Mouse (Mus musculus) spleen, embryonic (tissue): ENCODE measurements around the gene Gys1.
"Not testable (repeated sequence)": the region's sequence is repeated elsewhere in the genome, so short reads cannot be mapped to it uniquely, and the experiment has no call there.

Source experiments
- CTCF ChIA-PET: fragments of 350-600 bp; sonication (Branson Sonifier 250); formaldehyde crosslinking; loops from one replicate; lab custom pipeline; 2022; lab: Charles Lee

Gene Gys1

DNA sequence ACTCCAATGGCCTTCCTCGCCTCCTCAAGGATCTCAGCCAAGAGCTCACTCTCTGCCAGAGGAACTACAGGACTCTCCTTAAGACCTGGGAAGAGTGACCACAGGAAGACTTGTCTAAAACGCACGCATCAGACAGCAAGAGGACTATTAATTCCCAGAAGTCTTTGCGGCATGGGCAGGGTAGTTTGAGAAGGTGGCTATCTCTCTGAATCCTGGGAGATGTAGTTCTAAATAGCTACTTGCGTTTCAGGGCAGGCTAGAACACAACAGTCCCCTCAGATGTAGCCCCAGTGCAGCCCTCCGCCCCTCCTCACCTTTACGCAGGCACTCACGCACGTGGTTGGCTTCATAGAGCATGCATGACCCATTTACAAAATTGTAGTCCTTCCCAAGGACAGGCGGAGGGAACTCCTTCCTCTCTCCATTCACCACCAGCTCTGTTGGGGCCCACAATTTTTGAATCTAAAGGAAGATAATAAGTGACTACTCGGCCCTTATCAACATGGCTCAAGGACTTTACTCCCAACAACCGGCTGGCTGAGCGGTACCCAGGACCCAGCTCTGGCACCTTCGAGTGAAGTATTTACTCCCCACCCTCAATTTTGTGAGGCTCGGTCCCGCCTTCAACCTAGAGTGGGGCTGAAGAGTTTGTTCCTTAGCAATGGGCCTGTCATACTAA, 40.8 kb downstream of the Gys1 start:
- CTCF ChIA-PET: interaction anchor here (0.7 kb wide), 1 partner anchor 442 kb away, joined by 3 read pairs; no protein-coding TSS in a partner anchor

DNA sequence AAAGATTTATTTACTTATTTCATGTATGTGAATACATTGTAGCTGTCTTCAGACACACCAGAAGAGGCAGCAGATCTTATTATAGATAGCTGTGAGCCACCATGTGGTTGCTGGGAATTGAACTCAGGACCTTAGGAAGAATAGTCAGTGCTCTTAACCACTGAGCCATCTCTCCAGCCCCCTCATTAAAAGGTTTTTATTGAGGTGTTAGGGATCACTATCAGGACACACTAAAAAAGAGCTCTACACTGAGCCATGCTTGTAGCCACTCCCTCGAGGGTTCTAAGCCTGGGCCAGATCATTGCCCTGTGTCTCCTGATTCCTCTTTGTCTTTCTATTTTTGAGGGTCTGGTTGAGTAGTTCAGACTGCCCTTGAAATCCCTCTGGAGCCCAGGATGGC, 41.8 kb downstream of the Gys1 start:
- CTCF ChIA-PET: interaction anchor here (1.3 kb wide), 1 partner anchor 85 kb away, joined by 4 read pairs; no protein-coding TSS in a partner anchor

DNA sequence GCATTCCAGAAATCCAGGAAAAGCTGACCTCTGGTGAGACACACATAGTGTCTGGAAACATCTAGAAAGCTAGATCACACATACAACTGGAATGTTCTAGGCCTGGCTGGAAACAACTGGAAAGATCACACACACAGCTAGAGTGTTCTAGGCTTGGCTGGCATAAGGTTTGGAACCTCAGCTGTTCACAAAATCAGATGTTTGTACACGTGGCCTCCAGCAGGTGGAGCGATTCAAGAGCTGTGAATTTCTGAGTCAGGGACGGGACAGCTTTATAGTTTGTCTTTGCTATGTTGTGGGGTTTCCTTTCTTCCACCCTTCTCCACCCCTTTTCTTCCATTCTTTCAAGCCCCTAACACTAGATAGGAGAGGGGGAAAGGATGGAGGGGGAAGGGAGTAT, 42.4 kb downstream of the Gys1 start:
- CTCF ChIA-PET: interaction anchor here (0.6 to 1.3 kb wide), 3 partner anchors 25 to 122 kb away, joined by 3 to 9 read pairs (median 4); no protein-coding TSS in a partner anchor

DNA sequence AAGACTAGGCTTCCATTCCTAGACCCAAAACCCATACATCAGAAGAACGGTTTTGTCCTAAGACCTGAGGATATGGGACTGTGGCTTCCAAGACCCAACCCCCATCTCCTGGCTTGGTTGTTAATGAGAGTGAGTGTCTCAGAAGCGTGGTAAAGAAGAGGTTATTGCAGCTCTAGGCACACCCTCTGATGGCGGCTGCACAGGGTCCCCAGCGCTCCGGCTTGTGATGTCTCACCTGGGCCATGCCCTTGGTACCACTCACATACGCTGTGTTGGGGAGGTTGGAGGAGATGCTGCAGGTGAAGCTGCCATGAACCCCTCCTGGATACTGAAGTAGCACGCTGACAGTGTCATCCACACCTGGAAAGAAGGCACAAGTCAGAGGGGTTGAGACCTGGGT, 44.1 kb downstream of the Gys1 start:
- CTCF ChIA-PET: interaction anchor here (0.9 to 1.3 kb wide), 2 partner anchors 30 to 63 kb away, joined by 3 read pairs; no protein-coding TSS in a partner anchor

GRCm38 (mm10) chr7:45480310-45480709, 45.7 kb downstream of the Gys1 start:
- CTCF ChIA-PET: not testable (repeated sequence)

GRCm38 (mm10) chr7:45481374-45481927, 46.8 kb downstream of the Gys1 start, which contains the start of gene Tulp2:
TSS of gene Tulp2 (plus strand) at chr7:45481877.
- CTCF ChIA-PET: interaction anchor here (0.6 kb wide), 1 partner anchor 770 kb away, joined by 3 read pairs; no protein-coding TSS in a partner anchor

- CTCF ChIA-PET: no interaction called here
Observed at GRCm38 (mm10) chr7:45482166-45482565, 47.5 kb downstream of the Gys1 start.

- CTCF ChIA-PET: not testable (repeated sequence)
Observed at GRCm38 (mm10) chr7:45484985-45485384, 50.3 kb downstream of the Gys1 start.

DNA sequence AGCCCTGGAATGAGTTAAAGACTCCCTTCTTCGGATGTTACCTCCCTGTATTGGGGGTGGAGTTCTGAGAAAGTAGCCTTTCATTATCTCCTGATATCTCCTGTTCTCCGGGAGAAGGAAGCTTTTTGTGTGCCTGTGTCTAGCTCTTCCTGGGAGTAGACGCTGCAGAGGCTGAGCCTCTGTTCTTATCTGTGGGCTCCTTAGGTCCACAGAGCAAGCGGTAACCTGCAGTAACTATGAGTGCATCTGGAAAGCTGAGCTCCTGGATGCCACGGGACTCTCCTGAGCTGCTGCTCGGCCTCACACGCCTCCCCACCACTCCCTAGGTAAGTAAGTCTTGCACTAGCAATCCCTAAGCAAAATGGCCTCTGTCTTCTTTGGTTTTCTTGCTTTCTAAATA, 51.5 kb downstream of the Gys1 start:
- CTCF ChIA-PET: no interaction called here

DNA sequence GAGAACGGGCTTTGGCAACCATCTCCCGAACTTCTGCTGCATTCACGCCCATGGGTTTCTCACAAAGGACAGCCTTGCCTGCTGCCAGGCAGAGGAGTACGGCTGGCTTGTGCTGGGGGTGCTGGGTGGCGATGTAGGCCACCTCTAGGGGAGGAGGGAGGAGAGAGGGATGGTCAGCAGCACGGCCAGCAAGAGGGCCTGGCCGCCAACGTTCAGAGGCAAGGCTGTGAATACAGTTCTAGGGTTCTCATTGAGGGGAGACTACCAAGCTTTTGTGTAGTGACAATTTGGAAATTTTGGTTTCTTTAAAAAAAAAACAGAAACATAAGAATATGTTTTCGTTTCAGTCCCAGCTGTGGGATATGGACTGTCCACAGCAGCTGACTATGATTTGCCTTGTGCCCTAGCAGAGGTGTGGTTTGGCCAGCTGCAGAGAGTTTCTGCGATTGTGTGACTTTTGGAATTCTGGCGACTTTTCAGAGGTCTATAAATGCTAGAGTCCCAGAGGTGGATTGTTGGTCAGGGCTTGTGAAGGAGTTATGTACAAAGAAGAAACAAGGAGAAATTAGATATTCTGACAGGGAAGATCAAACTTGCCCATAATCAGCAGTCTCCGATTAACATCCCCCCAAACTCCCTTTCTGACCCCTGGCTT, 52.2 kb downstream of the Gys1 start, which contains the start of gene Gm45808:
TSS of gene Gm45808 (minus strand) at position 51 of the 655 bp plus-strand sequence.
- CTCF ChIA-PET: no interaction called here

DNA sequence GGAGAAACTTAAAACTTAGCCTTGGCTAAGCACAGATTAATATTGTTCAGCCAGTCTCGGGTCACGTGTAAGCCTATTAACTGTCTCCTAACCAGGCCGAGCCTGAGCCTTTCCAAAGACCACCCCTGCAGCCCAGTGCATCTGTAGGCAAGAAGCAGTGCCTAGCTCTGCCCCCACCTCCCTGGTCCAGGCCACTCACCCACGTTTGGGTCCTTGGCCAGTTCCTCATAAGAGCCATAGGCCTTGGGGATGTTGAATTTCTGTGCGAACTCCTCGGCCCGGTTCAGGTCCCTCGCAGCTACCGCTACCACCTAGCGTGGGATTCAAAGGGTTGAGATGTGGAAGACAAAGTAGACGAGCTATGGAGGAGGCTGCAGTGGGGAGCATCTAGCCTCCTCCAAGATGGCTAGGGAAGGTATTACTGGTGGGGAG, 53.2 kb downstream of the Gys1 start:
- CTCF ChIA-PET: interaction anchor here (0.6 to 0.9 kb wide), 3 partner anchors 38 to 305 kb away, joined by 3 to 7 read pairs (median 6); no protein-coding TSS in a partner anchor

GRCm38 (mm10) chr7:45488293-45489204, 53.9 kb downstream of the Gys1 start, which contains the start of gene Dhdh:
TSS of gene Dhdh (minus strand) at chr7:45488805.
- CTCF ChIA-PET: interaction anchor here (0.6 to 0.9 kb wide), 3 partner anchors 38 to 306 kb away, joined by 3 to 7 read pairs (median 6); no protein-coding TSS in a partner anchor

DNA sequence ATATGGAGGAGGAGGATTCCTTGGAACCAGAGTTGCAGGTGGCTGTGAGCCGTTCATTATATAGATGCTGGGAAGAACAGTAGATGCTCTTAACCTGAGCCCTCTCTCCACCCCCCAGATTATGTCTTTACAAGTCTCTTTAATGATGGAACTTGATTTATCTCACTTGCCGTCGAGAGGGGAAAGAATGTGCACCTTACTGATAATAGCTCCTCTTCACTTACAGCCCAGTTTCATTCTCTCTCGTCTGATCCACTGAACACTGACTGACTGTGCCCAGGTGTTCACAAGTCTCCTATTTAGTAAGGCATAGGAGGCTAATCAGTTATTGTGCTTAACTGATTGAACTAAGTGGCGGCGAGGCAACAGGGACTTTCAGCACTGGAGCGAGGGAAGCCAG, 54.9 kb downstream of the Gys1 start:
- CTCF ChIA-PET: no interaction called here

DNA sequence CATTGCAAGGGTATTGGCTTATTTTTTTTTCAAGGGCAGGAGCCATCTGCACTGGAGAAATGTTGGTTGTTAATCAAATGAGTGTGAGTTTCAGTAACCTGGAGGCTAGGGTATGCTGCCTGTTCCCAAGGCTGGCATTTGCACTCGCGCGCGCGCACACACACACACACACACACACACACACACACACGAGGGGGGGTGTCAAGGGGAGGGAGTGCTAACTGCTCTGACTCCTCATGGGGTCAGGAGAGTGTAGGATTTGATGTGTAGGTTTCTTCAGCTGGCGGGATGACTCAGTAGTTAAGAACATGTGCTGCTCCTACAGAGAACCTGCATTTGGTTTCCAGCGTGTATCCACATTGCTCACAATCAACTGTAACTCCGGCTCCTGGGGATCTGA, 56.2 kb downstream of the Gys1 start:
- CTCF ChIA-PET: no interaction called here

GRCm38 (mm10) chr7:45491264-45491663, 56.6 kb downstream of the Gys1 start:
- CTCF ChIA-PET: no interaction called here

DNA sequence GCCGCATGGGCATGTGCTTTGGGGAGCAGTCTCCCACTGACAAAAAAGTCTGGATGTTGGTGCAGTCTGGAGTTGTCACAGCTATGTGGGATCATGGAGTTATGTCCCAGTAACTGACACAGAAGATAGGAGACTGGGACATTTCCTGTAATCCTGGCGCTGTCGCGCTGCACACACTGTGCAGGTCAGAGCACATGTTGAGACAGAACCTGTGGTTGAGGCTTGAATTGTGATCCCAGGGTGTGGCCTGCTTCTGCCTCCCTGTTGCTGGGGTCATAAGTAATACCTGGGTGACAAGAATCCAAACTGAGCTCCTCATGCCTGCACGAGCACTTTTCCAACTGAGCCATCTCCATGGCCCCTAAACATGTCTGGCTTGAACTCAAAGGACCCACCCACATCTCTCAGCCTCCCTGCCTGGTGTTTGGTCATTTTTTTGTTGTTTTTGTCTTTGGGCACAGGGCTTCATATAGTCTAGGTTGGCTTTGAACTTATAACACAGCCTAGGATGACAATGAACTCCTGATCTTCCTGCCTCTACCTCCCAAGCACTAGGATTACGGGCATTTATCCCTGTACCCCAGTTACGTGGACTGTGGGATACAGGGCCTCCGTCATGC, 57.7 kb downstream of the Gys1 start:
- CTCF ChIA-PET: no interaction called here

GRCm38 (mm10) chr7:45492951-45493350, 58.3 kb downstream of the Gys1 start:
- CTCF ChIA-PET: no interaction called here

DNA sequence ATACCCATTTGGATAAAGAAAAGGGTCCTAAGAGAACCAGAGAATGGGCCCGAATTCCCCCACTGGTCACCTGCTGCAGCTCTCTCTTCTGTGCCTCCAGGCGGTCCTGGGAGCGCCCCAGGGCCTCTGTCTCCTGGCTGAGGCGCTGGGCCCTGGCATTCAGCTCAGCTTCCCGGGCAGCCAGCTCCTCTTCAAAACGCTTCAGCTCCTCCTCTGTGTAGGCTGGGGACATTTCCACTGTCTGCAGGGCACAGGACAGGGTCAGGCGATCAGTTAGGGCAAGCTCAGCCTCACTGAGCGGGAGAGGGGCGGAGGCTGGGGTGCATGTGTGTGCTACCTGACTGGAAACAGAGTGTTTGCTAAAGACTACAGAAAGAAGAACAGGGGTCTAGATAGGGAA, 59.9 kb downstream of the Gys1 start:
- CTCF ChIA-PET: no interaction called here

DNA sequence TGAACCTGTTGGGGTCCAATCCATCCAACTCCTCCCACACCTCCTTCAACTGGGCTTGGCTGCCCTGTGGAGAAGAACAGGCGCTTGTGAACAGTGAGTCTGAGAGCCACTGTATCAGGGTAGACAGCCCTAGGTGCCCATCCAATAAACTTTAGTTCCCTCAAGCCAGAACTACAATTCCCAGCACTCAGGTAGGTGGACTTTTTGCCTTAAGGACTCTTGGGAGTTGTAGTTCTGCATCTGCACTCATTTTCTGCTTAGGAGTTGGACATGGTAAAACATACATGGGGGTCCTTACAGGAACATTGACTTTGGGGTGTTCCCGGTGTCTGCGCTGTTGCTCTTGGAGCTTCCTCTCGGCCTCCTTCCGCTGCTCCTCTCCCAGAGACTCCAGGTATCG, 63.8 kb downstream of the Gys1 start:
- CTCF ChIA-PET: no interaction called here
